In the genomic region with DNA sequence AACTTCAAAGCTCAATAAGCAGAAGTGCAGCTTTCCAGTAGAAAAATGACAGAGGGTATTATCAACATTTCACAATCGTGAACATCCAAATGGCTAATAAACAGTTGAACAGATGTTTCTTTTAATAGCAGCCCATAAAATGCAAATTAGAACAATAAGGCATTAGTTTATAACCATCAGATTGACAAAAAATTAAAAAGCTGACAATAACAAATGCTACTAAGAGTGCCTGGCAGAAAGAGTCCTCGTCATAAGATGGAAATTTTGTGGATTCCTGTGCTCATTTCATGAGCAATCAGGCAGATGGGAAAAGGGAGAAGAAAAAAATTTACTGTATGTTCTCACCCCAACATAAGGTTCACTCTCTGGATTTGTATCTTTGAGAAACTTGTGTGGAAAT, we compare ENCODE assay signal across 19 mouse cellular contexts.
"Had no signal": no experiment of that assay in that cellular context is flagged by ENCODE, and none has a peak within 500 bp of the region (broad histone marks: within the 10 kb centered on the region; RNA-seq: fewer than 3 reads in every experiment).

No protein-coding gene starts in this region.

- ATAC-seq: intestine, embryonic 16.5 days; midbrain, embryonic 15.5 days had no signal

- H3K9ac ChIP-seq: kidney, embryonic 15.5 days; liver, embryonic 15.5 days; midbrain, embryonic 15.5 days; neural tube, embryonic 12.5 days had no signal

- H3K4me1 ChIP-seq: kidney, embryonic 15.5 days; limb, embryonic 10.5 days; liver, embryonic 15.5 days; megakaryocyte, embryonic 14.5 days; midbrain, embryonic 15.5 days; neural tube, embryonic 12.5 days had no signal

- H3K27me3 ChIP-seq: kidney, embryonic 15.5 days; liver, embryonic 15.5 days; megakaryocyte, embryonic 14.5 days; midbrain, embryonic 15.5 days; neural tube, embryonic 12.5 days had no signal

- H3K27ac ChIP-seq: kidney, embryonic 15.5 days; limb, embryonic 10.5 days; liver, embryonic 15.5 days; macrophage; midbrain, embryonic 15.5 days; neural tube, embryonic 12.5 days; stomach, postnatal 0 days had no signal

- DNase-seq: kidney, adult 2 months; kidney, postnatal 14 days; lung, adult 2 months; lung, postnatal 14 days; right cerebral cortex, adult 18-20 months; right cerebral cortex, postnatal 25 days; thymus, adult 2 months; thymus, postnatal 25 days had no signal

- H3K36me3 ChIP-seq: kidney, embryonic 15.5 days; limb, embryonic 10.5 days; liver, embryonic 15.5 days; midbrain, embryonic 15.5 days; neural tube, embryonic 12.5 days had no signal

- H3K4me3 ChIP-seq: kidney, embryonic 15.5 days; limb, embryonic 10.5 days; liver, embryonic 15.5 days; megakaryocyte, embryonic 14.5 days; midbrain, embryonic 15.5 days; neural tube, embryonic 12.5 days had no signal

- H3K9me3 ChIP-seq: kidney, embryonic 15.5 days; limb, embryonic 10.5 days; liver, embryonic 15.5 days; midbrain, embryonic 15.5 days; neural tube, embryonic 12.5 days had no signal

- H3K4me2 ChIP-seq: kidney, embryonic 15.5 days; liver, embryonic 11.5 days; liver, embryonic 15.5 days; midbrain, embryonic 11.5 days; midbrain, embryonic 15.5 days; neural tube, embryonic 12.5 days had no signal
